Mouse (Mus musculus) forebrain, embryonic 13.5 days (tissue): ENCODE data around the gene Sae1. TPM values are rescaled to one million over a fixed set of nuclear protein-coding genes. Genes with fewer than 3 reads are reported as not detected.
"Not testable (repeated sequence)": the region's sequence is repeated elsewhere in the genome, so short reads cannot be mapped to it uniquely, and the experiment has no call there.

ENCODE experiments used
- ATAC-seq: fragments of 200-750 bp; cut with Nextera tagmentation; 2 replicates; pipeline ENCODE4 v1.8.0; 2017
- H3K27ac ChIP-seq: fragments of 300-500 bp; sonication (generic); 2 replicates; pipeline ENCODE4 v1.5.1; 2015; ENCODE audit warnings: inconsistent platforms, mild to moderate bottlenecking, moderate library complexity
- H3K27me3 ChIP-seq: fragments of 300-500 bp; sonication (generic); 2 replicates; pipeline ENCODE4 v1.6.1; 2015; ENCODE audit warnings: mild to moderate bottlenecking, inconsistent platforms
- H3K36me3 ChIP-seq: fragments of 300-500 bp; sonication (generic); 2 replicates; pipeline ENCODE4 v1.6.1; 2015; ENCODE audit warnings: mild to moderate bottlenecking, inconsistent platforms; ENCODE audit not compliant: poor library complexity, severe bottlenecking
- H3K4me1 ChIP-seq: fragments of 300-500 bp; sonication (generic); 2 replicates; pipeline ENCODE4 v1.6.1; 2015; ENCODE audit warnings: inconsistent platforms
- H3K4me2 ChIP-seq: fragments of 300-500 bp; sonication (generic); 2 replicates; pipeline ENCODE4 v1.6.1; 2015; ENCODE audit warnings: inconsistent platforms, mild to moderate bottlenecking, moderate library complexity
- H3K4me3 ChIP-seq: fragments of 300-500 bp; sonication (generic); 2 replicates; pipeline ENCODE4 v1.5.1; 2015; ENCODE audit warnings: mild to moderate bottlenecking, inconsistent platforms
- H3K9ac ChIP-seq: fragments of 300-500 bp; sonication (generic); 2 replicates; pipeline ENCODE4 v1.6.1; 2015; ENCODE audit warnings: mild to moderate bottlenecking, inconsistent platforms
- H3K9me3 ChIP-seq: fragments of 300-500 bp; sonication (generic); replicated peaks from 2 replicates; pipeline ENCODE4 v1.6.1; 2016; ENCODE audit warnings: inconsistent platforms
- WGBS: fragments of 180-500 bp; shearing (Covaris S2); methylation state at CpG from one replicate; pipeline ENCODE4 v1.1.7; 2015; 5-methylcytosine and 5-hydroxymethylcytosine counted together
- polyA plus RNA-seq: library from polyadenylated mRNA; unstranded; fragments of >200 nt; fragmentation: Nextera tagmentation; extraction: Ambion mirVana; gene quantifications from 2 replicates; pipeline ENCODE4 v1.2.1, GENCODE M21; 2015

The Sae1 gene
- polyA plus RNA-seq, 1 experiment from 2014 or later: 355 TPM

GRCm38 (mm10) chr7:16400689-16401611 is 13.3 kb upstream of the Sae1 start, which contains the start of gene Zc3h4:
Gene Zc3h4, plus strand, starts transcription at chr7:16400910.
- peak within 1 kb of the TSS; percentile 72 for H3K4me2 ChIP-seq
- H3K9me3 ChIP-seq: no peaks in the 10 kb centered on the region
- peak within 1 kb of the TSS; percentile 100 for H3K9ac ChIP-seq
- no peaks in the 10 kb centered on the region for H3K36me3 ChIP-seq
- peaks cover 34% of the 10 kb centered on the region for H3K4me1 ChIP-seq
- no peaks in the 10 kb centered on the region for H3K27me3 ChIP-seq
- WGBS: under 1% methylated on average over 62 of the region's 85 CpGs
- peak; percentile 48 for ATAC-seq
- H3K27ac ChIP-seq: peak within 1 kb of the TSS; percentile 100
- peak within 1 kb of the TSS; percentile 92 for H3K4me3 ChIP-seq

GRCm38 (mm10) chr7:16399820-16400688 is 12.4 kb upstream of the Sae1 start:
- ATAC-seq: peak; percentile 95
- Histone ChIP-seq H3K4me2 (peak overlapping the region; percentile 72), H3K4me3 (peak overlapping the region; percentile 92), H3K9me3 (no peaks in the 10 kb centered on the region), H3K4me1 (peaks cover 25% of the 10 kb centered on the region), H3K27ac (peak overlapping the region; percentile 100), H3K9ac (peak overlapping the region; percentile 100), H3K27me3 (no peaks in the 10 kb centered on the region), H3K36me3 (no peaks in the 10 kb centered on the region)
- WGBS: under 1% methylated on average over 74 of the region's 77 CpGs

GRCm38 (mm10) chr7:16399098-16399819 is 11.7 kb upstream of the Sae1 start:
- 2% methylated on average over 31 of the region's 31 CpGs for WGBS
- Histone ChIP-seq H3K27ac (peak overlapping the region; percentile 100), H3K4me1 (peaks cover 17% of the 10 kb centered on the region), H3K9ac (peak overlapping the region; percentile 100), H3K36me3 (no peaks in the 10 kb centered on the region), H3K4me3 (peak overlapping the region; percentile 92), H3K4me2 (peak overlapping the region; percentile 72), H3K27me3 (no peaks in the 10 kb centered on the region), H3K9me3 (no peaks in the 10 kb centered on the region)
- ATAC-seq: peak; percentile 79

- H3K4me1 ChIP-seq: peaks cover 11% of the 10 kb centered on the region
- 49% methylated on average over 3 of the region's 3 CpGs for WGBS
- H3K4me2 ChIP-seq: peak overlapping the region; percentile 72
- H3K27ac ChIP-seq: peak overlapping the region; percentile 100; the same call in 1 of the 2 replicates
- peak overlapping the region; percentile 100 for H3K9ac ChIP-seq
- H3K9me3 ChIP-seq: no peaks in the 10 kb centered on the region
- no peaks in the 10 kb centered on the region for H3K36me3 ChIP-seq
- peak overlapping the region; percentile 92 for H3K4me3 ChIP-seq
- no peaks in the 10 kb centered on the region for H3K27me3 ChIP-seq
- no peak for ATAC-seq
These were observed 10.9 kb upstream of the Sae1 start for GRCm38 (mm10) chr7:16398387-16399050.

GRCm38 (mm10) chr7:16397465-16397864 is 9.9 kb upstream of the Sae1 start:
- Histone ChIP-seq H3K9ac (no peak overlapping the region), H3K27me3 (no peaks in the 10 kb centered on the region), H3K36me3 (no peaks in the 10 kb centered on the region), H3K27ac (no peak overlapping the region), H3K4me1 (peaks cover 7% of the 10 kb centered on the region; the same call in 1 of the 2 replicates), H3K4me3 (no peak overlapping the region), H3K4me2 (no peak overlapping the region), H3K9me3 (no peaks in the 10 kb centered on the region)
- ATAC-seq: no peak
- WGBS: 80% methylated on average over 4 of the region's 4 CpGs

- H3K27ac ChIP-seq: no peak overlapping the region
- no peak overlapping the region for H3K4me2 ChIP-seq
- H3K4me1 ChIP-seq: peaks cover 7% of the 10 kb centered on the region; the same call in 1 of the 2 replicates
- no peaks in the 10 kb centered on the region for H3K36me3 ChIP-seq
- no peak overlapping the region for H3K9ac ChIP-seq
- H3K27me3 ChIP-seq: no peaks in the 10 kb centered on the region
- H3K4me3 ChIP-seq: no peak overlapping the region
- WGBS: 0% methylated on average over 2 of the region's 2 CpGs
- H3K9me3 ChIP-seq: no peaks in the 10 kb centered on the region
- no peak for ATAC-seq
These were observed 8.3 kb upstream of the Sae1 start for GRCm38 (mm10) chr7:16395944-16396343.

GRCm38 (mm10) chr7:16392923-16393322 is 5.3 kb upstream of the Sae1 start:
- 42% methylated on average over 4 of the region's 4 CpGs for WGBS
- no peak for ATAC-seq
- Histone ChIP-seq H3K4me3 (no peak overlapping the region), H3K36me3 (no peaks in the 10 kb centered on the region), H3K4me1 (peaks cover 3% of the 10 kb centered on the region; the same call in 1 of the 2 replicates), H3K27ac (no peak overlapping the region), H3K9me3 (no peaks in the 10 kb centered on the region), H3K4me2 (no peak overlapping the region), H3K9ac (no peak overlapping the region), H3K27me3 (no peaks in the 10 kb centered on the region)

- not testable (repeated sequence) for ATAC-seq, H3K27me3 ChIP-seq, H3K9me3 ChIP-seq, H3K36me3 ChIP-seq, H3K4me3 ChIP-seq, H3K27ac ChIP-seq, H3K4me2 ChIP-seq, H3K9ac ChIP-seq
- WGBS: 83% methylated on average over 2 of the region's 2 CpGs
- peaks cover 26% of the 10 kb centered on the region for H3K4me1 ChIP-seq
These were observed 2.3 kb upstream of the Sae1 start for GRCm38 (mm10) chr7:16389942-16390341.

- Histone ChIP-seq H3K9ac (no peak overlapping the region), H3K27ac (no peak overlapping the region), H3K4me1 (no peaks in the 10 kb centered on the region), H3K9me3 (no peaks in the 10 kb centered on the region), H3K36me3 (peaks cover 81% of the 10 kb centered on the region), H3K4me2 (no peak overlapping the region), H3K27me3 (no peaks in the 10 kb centered on the region), H3K4me3 (no peak overlapping the region)
- 100% methylated on average over 1 of the region's 1 CpGs for WGBS
- ATAC-seq: no peak
These were observed 11.1 kb downstream of the Sae1 start for GRCm38 (mm10) chr7:16376505-16376904.

GRCm38 (mm10) chr7:16374989-16375388 is 12.6 kb downstream of the Sae1 start:
- no peak for ATAC-seq
- Histone ChIP-seq H3K4me2 (no peak overlapping the region), H3K4me1 (no peaks in the 10 kb centered on the region), H3K9ac (no peak overlapping the region), H3K27me3 (no peaks in the 10 kb centered on the region), H3K27ac (no peak overlapping the region), H3K36me3 (peaks cover 85% of the 10 kb centered on the region), H3K4me3 (no peak overlapping the region), H3K9me3 (no peaks in the 10 kb centered on the region)
- 91% methylated on average over 5 of the region's 5 CpGs for WGBS

- H3K4me3 ChIP-seq: no peak overlapping the region
- H3K4me2 ChIP-seq: no peak overlapping the region
- peaks cover 88% of the 10 kb centered on the region for H3K36me3 ChIP-seq
- H3K4me1 ChIP-seq: no peaks in the 10 kb centered on the region
- H3K9me3 ChIP-seq: no peaks in the 10 kb centered on the region
- H3K9ac ChIP-seq: no peak overlapping the region
- no peak overlapping the region for H3K27ac ChIP-seq
- 76% methylated on average over 2 of the region's 2 CpGs for WGBS
- H3K27me3 ChIP-seq: no peaks in the 10 kb centered on the region
- no peak for ATAC-seq
These were observed 13.9 kb downstream of the Sae1 start for GRCm38 (mm10) chr7:16373719-16374118.
